Mouse (Mus musculus): ENCODE measurements around the gene Zfp518b. TPM values are rescaled to one million over a fixed set of nuclear protein-coding genes. Genes with fewer than 3 reads are reported as not detected.

Zfp518b gene
- 1 to 10 TPM; 4.2 to 4.5 TPM for total RNA-seq (2023)

GRCm38 (mm10) chr5:38684164-38684911 is at the start of gene Zfp518b:
TSS of gene Zfp518b (minus strand) at chr5:38684826.

Other genes starting within 250 kb of the Zfp518b start
- 10 to 100 TPM; 28.2 to 30.5 TPM for gene Slc2a9, start 181.7 kb downstream of the Zfp518b start, total RNA-seq (2023)
- gene Wdr1, start 121.6 kb downstream of the Zfp518b start, total RNA-seq (2023) = 100 to 1,000 TPM; 425 to 449 TPM
- gene Clnk, start 192.0 kb upstream of the Zfp518b start, total RNA-seq (2023) = not detected

Data from neutrophil, adult 83 days (primary cell).